Mouse (Mus musculus) left cerebral cortex, adult 8-10 months (tissue): ENCODE data around the gene Gli1. TPM values are rescaled to one million over a fixed set of nuclear protein-coding genes. Genes with fewer than 3 reads are reported as not detected.

Experiments
- total RNA-seq, 4 experiments: library from RNA; stranded (reverse); gene quantifications; 2 replicates each; pipeline ENCODE4 v1.2.4; 2022

The Gli1 gene
- total RNA-seq, 4 experiments from 2014 or later: 2.9 to 5.4 (median 3.2) TPM

Other genes starting within 250 kb of the Gli1 start
- gene Os9, start 220.8 kb downstream of the Gli1 start, total RNA-seq: 100 to 1,000 TPM; 112 to 130 (median 122) TPM
- 100 to 1,000 TPM; 105 to 118 (median 112) TPM for gene B4galnt1, start 176.7 kb downstream of the Gli1 start, total RNA-seq
- gene Slc26a10, start 161.3 kb downstream of the Gli1 start, total RNA-seq: 1 to 10 TPM; 5.8 to 7.4 (median 6.9) TPM
- gene Arhgef25, start 151.9 kb downstream of the Gli1 start, total RNA-seq: 100 to 1,000 TPM; 153 to 178 (median 174) TPM
- 100 to 1,000 TPM; 211 to 218 (median 216) TPM for gene Dtx3, start 146.2 kb downstream of the Gli1 start, total RNA-seq
- gene Pip4k2c, start 130.4 kb downstream of the Gli1 start, total RNA-seq: 100 to 1,000 TPM; 104 to 112 (median 106) TPM
- 1,000 to 10,000 TPM; 1,113 to 1,308 (median 1,238) TPM for gene Kif5a, start 78.6 kb downstream of the Gli1 start, total RNA-seq
- gene Dctn2, start 75.6 kb downstream of the Gli1 start, total RNA-seq: 100 to 1,000 TPM; 254 to 263 (median 254) TPM
- gene Mbd6, start 53.0 kb downstream of the Gli1 start, total RNA-seq: 10 to 100 TPM; 32.5 to 53.7 (median 44.4) TPM
- 10 to 100 TPM; 54.2 to 61.3 (median 56.8) TPM for gene Mars, start 30.2 kb downstream of the Gli1 start, total RNA-seq
- 1 to 10 TPM in 2 of 4 experiments, under 1 TPM in 2; 0.74 to 2.6 (median 1.6) TPM for gene Arhgap9, start 20.0 kb downstream of the Gli1 start, total RNA-seq
- under 1 TPM; 0.09 to 0.18 (median 0.16) TPM for gene Inhbe, start 12.4 kb upstream of the Gli1 start, total RNA-seq
- not detected for gene Inhbc, start 28.5 kb upstream of the Gli1 start, total RNA-seq
- gene R3hdm2, start 38.4 kb upstream of the Gli1 start, total RNA-seq: 100 to 1,000 TPM; 247 to 279 (median 255) TPM
- 1 to 10 TPM; 2.3 to 4.5 (median 3.0) TPM for gene Stac3, start 159.7 kb upstream of the Gli1 start, total RNA-seq
- 1 to 10 TPM; 3.8 to 5.2 (median 4.6) TPM for gene Ndufa4l2, start 173.0 kb upstream of the Gli1 start, total RNA-seq
- gene Shmt2, start 180.5 kb upstream of the Gli1 start, total RNA-seq: 10 to 100 TPM; 24.4 to 33.6 (median 25.7) TPM
- gene Nxph4, start 192.6 kb upstream of the Gli1 start, total RNA-seq: 1 to 10 TPM; 6.6 to 9.7 (median 8.4) TPM